ENCODE assay signal across 12 mouse cellular contexts in the genomic region with DNA sequence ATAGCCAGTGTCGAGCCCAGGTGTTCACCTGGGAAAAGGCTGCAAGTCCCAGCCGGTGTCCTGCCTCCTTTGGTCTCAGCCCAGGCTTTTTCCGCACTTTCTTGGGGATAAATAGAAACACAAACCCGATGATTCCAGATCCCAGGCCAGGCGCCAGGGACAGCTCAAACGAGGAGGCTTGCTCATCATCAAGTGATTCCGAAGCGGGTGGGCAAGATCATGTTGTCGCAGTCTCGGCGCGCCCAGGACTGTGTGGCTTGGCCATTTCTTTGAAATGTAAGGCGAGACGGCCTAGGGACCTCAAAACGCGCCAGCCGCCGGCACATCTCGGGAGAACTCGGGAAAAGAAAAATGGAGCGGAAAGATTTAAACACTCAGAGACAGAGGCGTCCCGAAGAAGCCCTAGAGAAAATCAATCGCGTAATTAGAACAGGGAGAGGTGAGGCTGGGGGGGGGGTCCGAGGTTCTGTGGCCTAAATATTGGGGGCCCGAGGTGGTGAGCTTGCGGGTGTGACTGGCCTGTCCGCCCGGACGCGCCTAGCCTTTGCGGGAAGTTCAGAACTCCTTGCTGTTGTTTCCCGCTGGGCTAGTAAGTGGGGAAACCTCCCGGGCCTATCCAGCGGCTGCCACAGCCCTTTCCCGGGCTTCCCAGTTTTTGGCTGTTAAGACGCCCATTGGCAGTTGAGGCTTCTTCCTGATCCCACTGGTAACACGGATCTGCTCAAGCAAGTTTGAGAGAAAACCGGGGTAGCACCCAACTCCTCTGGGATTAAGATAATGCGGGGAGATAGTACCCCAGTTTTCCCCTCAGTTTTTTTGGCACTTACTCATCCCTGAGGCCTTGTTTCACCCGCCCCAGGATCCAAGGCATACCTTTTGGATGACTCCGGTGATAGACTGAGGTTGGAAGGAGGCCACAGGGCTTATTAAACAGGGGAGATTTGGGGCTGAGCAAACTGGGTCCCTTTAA. TPM values are rescaled to one million over a fixed set of nuclear protein-coding genes. Genes with fewer than 3 reads are reported as not detected.
DNase-seq lines count a peak whose midpoint lies in the region; ATAC-seq and TF ChIP-seq lines count a peak whose summit lies in the region.
"Had no signal": no experiment of that assay in that cellular context is flagged by ENCODE, and none has a peak within 500 bp of the region (broad histone marks: within the 10 kb centered on the region; RNA-seq: fewer than 3 reads in every experiment).

No protein-coding gene starts in this region.

- no peak for TF ChIP-seq EP300 in stomach, postnatal 0 days (optimal IDR thresholded peaks at IDR 0.05)

- DNase-seq in testis, postnatal 14 days (ENCODE audit: low spot score) = no peak
- peak; percentile 56 for DNase-seq in gastrocnemius, postnatal 10 days
- DNase-seq in limb, embryonic 11.5 days (ENCODE audit: low spot score) = peak; percentile 70
- DNase-seq in stomach, postnatal 0 days (ENCODE audit: low spot score) = no peak
- DNase-seq in urinary bladder, postnatal 10 days (ENCODE audit: low spot score) = no peak
- no peak for DNase-seq in left cerebral cortex, postnatal 4 days
- no peak for DNase-seq in lung, adult 2 months
- DNase-seq: kidney, adult 9 months had no signal

- peak overlapping the region; percentile 14; the same call in 1 of the 2 replicates for H3K4me3 ChIP-seq in testis, adult 2 months (ENCODE audit: control insufficient read depth, low read depth, low read length)
- H3K4me3 ChIP-seq in limb, embryonic 11.5 days (ENCODE audit: low read depth, low read length) = peak overlapping the region; percentile 0; the same call in 1 of the 2 replicates
- H3K4me3 ChIP-seq in stomach, postnatal 0 days (ENCODE audit: low read depth, low read length) = peak overlapping the region; percentile 24
- H3K4me3 ChIP-seq in lung, adult 2 months (replicated peaks; ENCODE audit: extremely low read depth, low read depth, low read length) = no peak overlapping the region
- H3K4me3 ChIP-seq: embryonic facial prominence, embryonic 13.5 days had no signal

- no peak for TF ChIP-seq POLR2A in testis, adult 2 months (IDR thresholded peaks at IDR 0.05; ENCODE audit: control insufficient read depth, low read depth, low read length)
- no peak for TF ChIP-seq POLR2A in lung, adult 2 months (IDR thresholded peaks at IDR 0.05; ENCODE audit: borderline replicate concordance, extremely low read depth, low read depth, low read length)

- no peaks in the 10 kb centered on the region for H3K36me3 ChIP-seq in testis, adult 2 months (ENCODE audit: control insufficient read depth, insufficient read depth, low read length)
- no peaks in the 10 kb centered on the region for H3K36me3 ChIP-seq in limb, embryonic 11.5 days (ENCODE audit: control insufficient read depth, insufficient read depth, low read length)
- no peaks in the 10 kb centered on the region for H3K36me3 ChIP-seq in stomach, postnatal 0 days (ENCODE audit: control insufficient read depth, insufficient read depth, low read length)
- H3K36me3 ChIP-seq: embryonic facial prominence, embryonic 13.5 days had no signal

- intact Hi-C loops in left cerebral cortex, postnatal 4 days (cut with DNase I) = no loop called here

- 3% methylated on average over 43 of the region's 43 CpGs for WGBS in limb, embryonic 11.5 days
- 24% methylated on average over 43 of the region's 43 CpGs for WGBS in stomach, postnatal 0 days
- 8% methylated on average over 43 of the region's 43 CpGs for WGBS in lung, adult 2 months

- H3K4me2 ChIP-seq in limb, embryonic 11.5 days (ENCODE audit: low read depth, severe bottlenecking) = peak overlapping the region; percentile 31; the same call in 1 of the 2 replicates
- peak overlapping the region; percentile 43 for H3K4me2 ChIP-seq in stomach, postnatal 0 days (replicated peaks; ENCODE audit: low read depth)
- H3K4me2 ChIP-seq: embryonic facial prominence, embryonic 13.5 days had no signal

- no peaks in the 10 kb centered on the region for H3K9me3 ChIP-seq in limb, embryonic 11.5 days (ENCODE audit: control insufficient read depth, low read length)
- no peaks in the 10 kb centered on the region for H3K9me3 ChIP-seq in stomach, postnatal 0 days (ENCODE audit: control insufficient read depth, low read length)
- H3K9me3 ChIP-seq: embryonic facial prominence, embryonic 13.5 days had no signal

- peak overlapping the region; percentile 3; the same call in 1 of the 2 replicates for H3K9ac ChIP-seq in limb, embryonic 11.5 days (ENCODE audit: low read length)
- H3K9ac ChIP-seq in stomach, postnatal 0 days (ENCODE audit: low read length) = peak overlapping the region; percentile 48
- H3K9ac ChIP-seq: embryonic facial prominence, embryonic 13.5 days had no signal

- no peak for ATAC-seq in limb, embryonic 11.5 days (ENCODE audit: insufficient number of reproducible peaks, low FRiP score, low TSS enrichment, low read depth)
- ATAC-seq in stomach, postnatal 0 days (ENCODE audit: low FRiP score, low TSS enrichment) = no peak
- ATAC-seq: lung, postnatal 0 days had no signal

- TF ChIP-seq CTCF in testis, adult 2 months (IDR thresholded peaks at IDR 0.05; ENCODE audit: control insufficient read depth, insufficient read depth, insufficient replicate concordance, low read depth, low read length) = no peak
- no peak for TF ChIP-seq CTCF in stomach, postnatal 0 days (IDR thresholded peaks at IDR 0.05; ENCODE audit: low read depth)
- no peak for TF ChIP-seq CTCF in lung, adult 2 months (IDR thresholded peaks at IDR 0.05; ENCODE audit: insufficient read depth, low read length)

- peaks cover 3% of the 10 kb centered on the region for H3K4me1 ChIP-seq in testis, adult 2 months (ENCODE audit: control insufficient read depth, insufficient read depth, low read length)
- peaks cover 13% of the 10 kb centered on the region for H3K4me1 ChIP-seq in limb, embryonic 11.5 days (ENCODE audit: control insufficient read depth, insufficient read depth, low read length)
- no peaks in the 10 kb centered on the region for H3K4me1 ChIP-seq in stomach, postnatal 0 days (replicated peaks; ENCODE audit: control insufficient read depth, insufficient read depth)
- H3K4me1 ChIP-seq in lung, adult 2 months (ENCODE audit: control insufficient read depth, insufficient read depth, low read length) = no peaks in the 10 kb centered on the region
- H3K4me1 ChIP-seq: embryonic facial prominence, embryonic 13.5 days had no signal

- 0 out of 2 replicates have a peak, but pooled peaks cover 3% of the 10 kb centered on the region for H3K27me3 ChIP-seq in testis, adult 2 months (ENCODE audit: control insufficient read depth, insufficient read depth, low read length)
- peaks cover 80% of the 10 kb centered on the region for H3K27me3 ChIP-seq in limb, embryonic 11.5 days (ENCODE audit: control insufficient read depth, insufficient read depth, low read length)
- H3K27me3 ChIP-seq in stomach, postnatal 0 days (ENCODE audit: control insufficient read depth, insufficient read depth, low read length) = no peaks in the 10 kb centered on the region

- no peak overlapping the region for H3K27ac ChIP-seq in testis, adult 2 months (ENCODE audit: control insufficient read depth, insufficient read depth, low read depth, low read length)
- H3K27ac ChIP-seq in limb, embryonic 11.5 days (replicated peaks; ENCODE audit: low read depth, low read length) = no peak overlapping the region
- peak overlapping the region; percentile 71 for H3K27ac ChIP-seq in stomach, postnatal 0 days (replicated peaks)
- H3K27ac ChIP-seq: embryonic facial prominence, embryonic 13.5 days had no signal

RNA-seq across cellular contexts. Expression of gene Hoxc4, which starts 8.8 kb away (rescaled TPM):
- polyA plus RNA-seq in testis, adult 2 months (2012; rRNA removed) = 0.33 and 0.36 TPM in 2 replicates
- 1 to 10 TPM; 5.3 to 6.3 TPM for total RNA-seq in gastrocnemius, postnatal 10 days (2021)
- 5.1 and 6.4 TPM in 2 replicates for polyA plus RNA-seq in limb, embryonic 11.5 days (2014; fragmentation: Nextera tagmentation; extraction: Ambion mirVana)
- polyA plus RNA-seq in stomach, postnatal 0 days (2015; fragmentation: Nextera tagmentation; extraction: Ambion mirVana) = 9.6 and 10.4 TPM in 2 replicates
- not detected for total RNA-seq in left cerebral cortex, postnatal 4 days (2021)
- polyA plus RNA-seq in lung, adult 2 months (2012; rRNA removed) = 0.31 and 1.1 TPM in 2 replicates
- total RNA-seq: granulocyte monocyte progenitor cell, adult 5-6 weeks had no signal

RNA-seq across cellular contexts. Expression of gene Hoxc6, which starts 29.5 kb away (rescaled TPM):
- polyA plus RNA-seq in testis, adult 2 months (2012; rRNA removed) = 1.0 and 1.1 TPM in 2 replicates
- total RNA-seq in gastrocnemius, postnatal 10 days (2021) = 10 to 100 TPM in 1 of 2 experiments, 1 to 10 TPM in 1; 5.1 to 10.0 TPM
- polyA plus RNA-seq in limb, embryonic 11.5 days (2014; fragmentation: Nextera tagmentation; extraction: Ambion mirVana) = 9.5 and 10.9 TPM in 2 replicates
- 3.3 and 4.9 TPM in 2 replicates for polyA plus RNA-seq in stomach, postnatal 0 days (2015; fragmentation: Nextera tagmentation; extraction: Ambion mirVana)
- not detected for total RNA-seq in left cerebral cortex, postnatal 4 days (2021)
- polyA plus RNA-seq in lung, adult 2 months (2012; rRNA removed) = 0.34 TPM in 1 of 2 replicates, not detected in the other
- total RNA-seq: granulocyte monocyte progenitor cell, adult 5-6 weeks had no signal
- polyA plus RNA-seq: embryonic facial prominence, embryonic 13.5 days; lung, postnatal 0 days had no signal

RNA-seq across cellular contexts. Expression of gene Hoxc8, which starts 37.1 kb away (rescaled TPM):
- 0.15 and 0.34 TPM in 2 replicates for polyA plus RNA-seq in testis, adult 2 months (2012; rRNA removed)
- 1 to 10 TPM; 1.8 to 2.8 TPM for total RNA-seq in gastrocnemius, postnatal 10 days (2021)
- polyA plus RNA-seq in limb, embryonic 11.5 days (2014; fragmentation: Nextera tagmentation; extraction: Ambion mirVana) = 4.6 and 4.8 TPM in 2 replicates
- 7.1 and 7.3 TPM in 2 replicates for polyA plus RNA-seq in stomach, postnatal 0 days (2015; fragmentation: Nextera tagmentation; extraction: Ambion mirVana)
- total RNA-seq in left cerebral cortex, postnatal 4 days (2021) = not detected
- polyA plus RNA-seq in lung, adult 2 months (2012; rRNA removed) = not detected in 2 replicates
- total RNA-seq: granulocyte monocyte progenitor cell, adult 5-6 weeks had no signal
- polyA plus RNA-seq: embryonic facial prominence, embryonic 13.5 days; lung, postnatal 0 days had no signal

RNA-seq across cellular contexts. Expression of gene Hoxc9, which starts 51.3 kb away (rescaled TPM):
- polyA plus RNA-seq in testis, adult 2 months (2012; rRNA removed) = 2.1 and 2.6 TPM in 2 replicates
- 1 to 10 TPM; 6.5 to 8.2 TPM for total RNA-seq in gastrocnemius, postnatal 10 days (2021)
- polyA plus RNA-seq in limb, embryonic 11.5 days (2014; fragmentation: Nextera tagmentation; extraction: Ambion mirVana) = 4.4 and 6.1 TPM in 2 replicates
- not detected in 2 replicates for polyA plus RNA-seq in stomach, postnatal 0 days (2015; fragmentation: Nextera tagmentation; extraction: Ambion mirVana)
- not detected for total RNA-seq in left cerebral cortex, postnatal 4 days (2021)
- polyA plus RNA-seq in lung, adult 2 months (2012; rRNA removed) = not detected in 2 replicates
- total RNA-seq: granulocyte monocyte progenitor cell, adult 5-6 weeks had no signal
- polyA plus RNA-seq: embryonic facial prominence, embryonic 13.5 days; lung, postnatal 0 days had no signal

Comparison
In these comparisons a context has a peak if more than half of its experiments do, and no peak if none do; other contexts are left out.
1. DNase-seq: peak in gastrocnemius, postnatal 10 days (single experiment) and limb, embryonic 11.5 days (single experiment); none in testis, postnatal 14 days (single experiment), stomach, postnatal 0 days (single experiment), urinary bladder, postnatal 10 days (single experiment), left cerebral cortex, postnatal 4 days (single experiment) and lung, adult 2 months (single experiment).